Mouse (Mus musculus): ENCODE data around the gene Slc44a1.

The Slc44a1 gene

DNA sequence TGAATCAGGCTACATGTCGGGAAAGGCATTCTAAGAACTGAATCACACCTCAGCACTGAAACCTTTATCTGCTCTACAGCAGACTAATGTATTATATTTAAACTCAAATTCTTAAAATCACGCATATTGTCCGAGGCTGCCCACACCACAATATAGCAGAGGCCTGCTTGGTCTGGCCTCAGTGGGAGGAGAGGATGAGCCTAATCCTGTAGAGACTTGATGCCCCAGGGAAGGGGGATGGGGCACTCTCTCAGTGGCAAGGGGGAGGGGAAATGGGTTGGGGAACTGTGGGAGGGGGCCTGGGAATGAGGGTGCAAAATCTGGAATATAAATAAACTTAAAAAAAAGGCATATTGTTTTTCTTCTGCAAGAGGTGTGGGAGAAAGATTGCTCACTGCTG, 177.8 kb downstream of the Slc44a1 start:
- DNase-seq (ENCODE audit: low spot score) = no peak

DNA sequence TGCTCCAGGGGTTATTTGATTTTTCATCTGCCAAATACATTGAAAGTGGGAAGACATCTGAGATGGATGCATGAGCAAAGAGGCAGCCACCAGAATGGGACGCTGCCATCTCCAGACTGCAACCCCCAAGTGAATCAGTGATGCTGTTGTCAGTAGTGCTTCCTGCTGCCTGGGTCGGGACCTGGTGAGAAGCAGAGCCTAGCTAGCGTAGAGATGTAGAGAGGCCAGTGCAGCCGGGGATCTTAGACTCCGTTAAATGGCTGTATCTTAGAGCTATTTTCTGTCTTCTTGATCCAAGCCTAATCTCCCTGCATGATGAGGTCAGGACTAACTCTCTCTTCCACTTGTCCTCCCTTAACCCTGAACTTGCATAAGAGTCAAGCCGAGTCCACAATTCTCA, 179.9 kb downstream of the Slc44a1 start:
- no peak for DNase-seq (ENCODE audit: low spot score)

DNA sequence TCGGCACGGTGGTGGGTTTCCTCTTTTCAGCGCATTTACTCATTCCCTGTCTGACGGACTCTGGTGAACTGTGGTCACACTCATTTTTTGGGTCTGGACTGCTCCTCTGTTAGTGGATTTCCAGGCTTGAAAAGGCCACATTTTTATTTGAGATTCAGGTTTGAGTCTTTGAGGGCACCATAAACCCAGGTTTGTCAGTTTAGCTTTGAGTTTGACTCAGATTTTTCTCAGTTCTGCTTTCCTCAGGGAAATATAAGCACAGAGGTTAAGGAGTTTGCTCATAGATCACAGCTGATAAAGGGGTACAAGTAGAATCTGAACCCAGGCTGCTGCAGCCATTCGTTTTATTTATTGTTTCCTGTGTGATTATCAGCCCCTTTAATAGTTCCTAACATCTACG, 180.9 kb downstream of the Slc44a1 start:
- no peak for DNase-seq (ENCODE audit: low spot score)

DNA sequence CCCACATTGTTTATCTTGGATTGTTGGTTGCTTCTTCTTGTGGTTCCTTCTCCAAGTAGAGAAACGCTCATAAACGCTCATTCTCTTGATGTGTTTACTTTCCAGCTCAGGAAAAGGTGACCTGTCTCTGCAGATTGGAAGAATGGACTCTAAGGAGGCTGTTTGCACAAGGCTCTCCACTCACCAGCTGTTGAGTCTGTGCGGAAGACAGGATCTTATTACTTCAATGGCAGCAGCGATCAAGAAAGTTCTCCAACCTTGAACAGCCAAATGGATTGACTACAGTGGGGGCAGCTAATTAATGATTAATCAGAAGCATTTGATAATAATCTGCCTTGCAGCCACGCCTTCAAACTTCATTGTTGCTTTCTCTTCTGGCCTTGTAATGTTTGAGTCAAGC, 181.3 kb downstream of the Slc44a1 start:
- no peak for DNase-seq (ENCODE audit: low spot score)

DNA sequence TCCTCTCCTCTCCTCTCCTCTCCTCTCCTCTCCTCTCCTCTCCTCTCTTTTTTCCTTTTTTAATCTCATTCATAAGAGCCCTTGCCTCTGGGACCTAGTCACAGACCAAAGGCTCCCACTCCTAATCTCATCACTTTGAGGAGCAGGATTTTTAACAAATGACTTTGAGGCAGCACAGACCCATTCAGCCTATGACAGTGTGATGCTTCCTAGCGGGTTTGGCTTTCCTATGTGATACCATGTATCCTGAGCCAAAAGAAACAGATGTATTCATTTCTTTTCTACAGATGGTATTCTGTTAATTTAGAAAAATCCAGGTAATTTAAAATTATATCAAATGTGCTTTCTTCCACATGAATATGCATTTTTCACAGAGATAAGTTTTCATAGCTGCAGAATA, 183.5 kb downstream of the Slc44a1 start:
- DNase-seq (ENCODE audit: low spot score) = no peak

DNA sequence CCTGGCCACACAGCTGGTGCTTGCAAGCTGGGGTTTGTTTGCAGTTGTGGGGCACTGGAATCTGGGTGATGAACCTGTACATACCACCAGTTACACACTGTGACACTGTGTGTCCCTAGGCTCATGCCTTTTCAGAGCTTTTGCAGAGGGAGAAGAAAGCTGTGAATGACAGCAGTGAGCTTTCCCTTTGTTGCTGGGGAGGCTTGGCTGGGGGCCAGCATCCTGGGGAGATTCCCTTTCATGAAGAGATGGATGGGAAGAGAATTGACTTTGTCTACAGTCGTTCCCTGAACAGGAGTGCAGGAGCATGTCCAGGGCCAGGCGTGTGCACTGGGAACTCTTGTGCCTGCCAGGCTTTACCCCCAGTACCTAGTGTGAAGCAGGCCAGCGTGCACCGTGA, 184.6 kb downstream of the Slc44a1 start:
- DNase-seq (ENCODE audit: low spot score) = peak; percentile 9

DNA sequence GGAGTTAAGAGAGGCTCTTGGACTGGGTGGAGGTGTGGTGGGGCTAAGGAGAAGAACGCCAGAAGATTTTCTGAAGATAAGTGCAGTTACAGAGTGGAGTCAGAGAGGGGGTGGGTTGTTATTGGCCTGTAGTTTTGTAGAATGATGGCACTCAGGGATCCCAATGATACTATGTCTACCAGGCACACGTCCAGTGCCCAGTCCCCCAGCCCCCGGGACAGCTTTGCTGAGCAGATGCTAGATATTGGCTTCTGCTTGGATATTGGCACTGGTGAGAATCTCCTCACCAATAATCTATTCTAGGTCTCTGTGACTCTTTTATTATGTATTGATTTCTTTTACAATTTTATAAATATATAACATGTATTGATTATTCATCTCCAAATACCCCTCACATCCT, 185.1 kb downstream of the Slc44a1 start:
- DNase-seq (ENCODE audit: low spot score) = no peak

DNA sequence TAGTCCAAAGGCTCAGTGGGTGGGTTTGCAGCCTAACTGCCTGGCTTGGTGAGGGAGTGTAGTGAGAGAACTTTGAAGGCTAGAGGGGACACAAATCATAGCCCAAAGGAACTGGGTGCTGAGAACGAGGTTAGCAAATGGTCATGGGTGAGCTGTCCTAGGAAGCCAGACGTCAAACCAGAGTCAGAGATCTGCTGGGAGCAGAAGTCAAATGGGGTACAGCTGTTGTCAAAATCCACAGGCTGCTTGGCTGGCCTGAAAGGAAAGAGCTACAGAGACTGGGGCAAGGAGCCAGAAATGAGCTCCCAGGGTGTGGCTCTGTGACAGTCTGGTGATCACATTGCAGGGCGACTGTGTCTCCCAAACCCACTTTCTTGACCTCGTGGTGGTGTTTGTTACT, 188.7 kb downstream of the Slc44a1 start:
- DNase-seq (ENCODE audit: low spot score) = no peak

DNA sequence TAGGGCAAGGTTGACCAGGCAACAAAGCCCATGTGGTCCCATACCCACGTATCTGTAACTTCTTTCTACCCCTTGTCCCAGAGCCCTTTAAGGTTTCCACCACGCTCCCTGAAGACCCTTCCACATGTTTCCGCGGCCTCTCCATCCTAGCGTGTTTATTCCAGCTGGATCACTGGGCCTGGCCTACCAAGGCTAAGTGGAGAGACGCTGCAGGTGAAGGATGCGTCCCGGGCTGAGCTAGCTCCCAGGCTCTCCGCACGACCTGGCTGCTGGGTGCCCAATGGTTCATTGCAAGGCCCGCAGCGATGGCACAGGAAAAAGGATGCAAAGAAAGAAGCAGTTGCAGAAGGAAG, 190.7 kb downstream of the Slc44a1 start:
- DNase-seq (ENCODE audit: low spot score) = no peak

DNA sequence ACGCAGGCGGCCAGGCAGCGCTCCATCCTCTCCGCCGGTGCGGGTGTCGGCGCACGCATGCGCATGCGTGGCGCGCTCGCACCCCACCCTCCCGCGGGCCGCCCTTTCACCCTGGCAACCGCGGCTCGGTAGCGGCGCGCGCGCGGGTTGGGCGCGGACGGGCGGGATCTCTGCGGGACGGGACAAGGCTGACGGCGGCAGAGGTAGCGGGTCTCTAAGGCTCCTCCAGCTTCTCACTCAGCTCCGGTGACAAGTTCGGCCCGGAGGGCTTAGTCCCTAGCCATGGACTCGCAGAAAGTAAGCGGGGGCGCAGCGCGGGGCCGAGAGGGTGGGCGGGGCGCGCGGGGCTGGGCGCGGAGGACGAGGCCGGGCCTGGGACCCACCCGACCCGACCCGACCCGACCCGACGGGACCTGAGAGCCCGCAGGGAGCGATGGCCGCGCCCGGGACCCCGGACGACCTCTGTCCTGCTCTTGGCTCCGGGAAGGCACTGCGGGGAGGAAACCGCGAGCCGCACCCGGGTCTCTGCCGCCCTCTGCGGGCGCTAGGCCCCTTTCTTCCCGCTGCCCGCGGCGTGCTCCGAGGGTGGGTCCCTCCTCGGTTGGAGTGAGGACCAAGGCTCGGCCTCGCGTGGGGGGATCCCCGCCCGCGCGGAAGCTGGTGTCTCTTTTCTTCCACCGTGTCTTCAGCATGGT, 191.2 kb downstream of the Slc44a1 start, which contains the start of gene Fsd1l:
Gene Fsd1l (plus strand): TSS at position 156 of the 695 bp plus-strand sequence.
- DNase-seq (ENCODE audit: low spot score) = peak; percentile 82

DNA sequence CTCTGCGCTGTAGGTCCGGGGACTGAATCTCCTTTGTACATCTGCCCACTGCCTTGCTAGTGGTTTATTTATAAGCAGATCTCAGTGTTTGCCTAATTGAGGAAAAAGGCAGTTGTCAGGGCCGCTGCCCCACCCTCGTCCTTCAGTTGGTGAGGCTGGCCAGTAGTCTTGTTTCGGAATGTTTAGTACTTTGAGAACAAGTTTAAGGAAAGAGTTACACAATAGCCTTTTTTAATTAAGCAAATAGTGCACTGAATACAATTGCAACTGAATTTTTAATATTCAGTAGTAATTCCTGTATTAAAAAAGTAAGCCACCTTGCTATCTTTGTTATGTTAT, 191.8 kb downstream of the Slc44a1 start:
- DNase-seq (ENCODE audit: low spot score) = no peak

DNA sequence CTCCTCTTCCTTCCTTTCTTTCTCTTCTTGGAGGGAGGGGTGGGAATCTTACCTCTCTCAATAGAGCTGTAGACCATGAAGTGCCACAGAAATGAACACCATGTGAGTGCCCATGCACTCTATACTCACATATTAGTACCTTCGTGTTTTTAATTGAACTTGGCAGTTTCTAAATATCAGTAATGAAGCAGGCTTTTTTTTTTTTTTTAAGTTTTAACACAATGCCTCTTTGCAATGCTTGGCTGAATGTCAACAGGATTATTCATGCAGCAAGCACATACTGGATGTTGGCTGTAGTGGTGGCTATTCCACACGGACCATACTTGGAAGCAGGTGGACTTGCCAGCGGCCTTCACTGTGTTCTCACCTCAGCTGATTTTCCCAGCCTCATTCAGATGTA, 195.1 kb downstream of the Slc44a1 start:
- no peak for DNase-seq (ENCODE audit: low spot score)

DNA sequence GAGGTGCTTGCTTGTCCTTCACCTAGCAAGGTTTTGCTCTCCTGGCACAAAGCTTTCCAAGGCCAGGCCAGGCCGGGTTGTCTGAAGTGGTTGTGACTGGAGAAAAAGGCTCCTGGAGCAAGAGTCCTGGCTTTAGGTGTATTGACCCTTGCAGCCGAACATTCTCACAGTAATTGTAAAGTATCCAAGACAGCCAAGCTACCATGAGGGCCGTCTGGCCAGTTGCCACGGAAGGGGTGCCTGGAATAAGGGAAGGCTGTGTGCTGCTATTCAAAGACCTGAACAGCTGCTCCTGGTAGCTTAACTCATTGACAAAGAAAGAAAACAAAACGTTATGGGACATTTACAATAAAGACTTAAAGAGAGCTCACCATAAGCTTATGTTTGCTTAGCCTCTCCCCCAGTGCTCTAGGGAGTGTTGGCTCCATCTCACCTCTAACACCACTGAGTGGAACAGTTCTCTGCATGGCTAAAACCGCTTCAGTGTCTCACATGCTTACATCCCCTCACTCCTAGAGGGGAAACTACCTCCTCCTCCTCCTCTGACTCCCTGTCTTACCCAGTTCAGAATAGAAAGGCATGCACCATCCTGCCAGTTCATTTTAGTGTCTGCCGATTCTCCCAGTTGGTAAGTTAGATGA, 197.2 kb downstream of the Slc44a1 start:
- no peak for DNase-seq (ENCODE audit: low spot score)

DNA sequence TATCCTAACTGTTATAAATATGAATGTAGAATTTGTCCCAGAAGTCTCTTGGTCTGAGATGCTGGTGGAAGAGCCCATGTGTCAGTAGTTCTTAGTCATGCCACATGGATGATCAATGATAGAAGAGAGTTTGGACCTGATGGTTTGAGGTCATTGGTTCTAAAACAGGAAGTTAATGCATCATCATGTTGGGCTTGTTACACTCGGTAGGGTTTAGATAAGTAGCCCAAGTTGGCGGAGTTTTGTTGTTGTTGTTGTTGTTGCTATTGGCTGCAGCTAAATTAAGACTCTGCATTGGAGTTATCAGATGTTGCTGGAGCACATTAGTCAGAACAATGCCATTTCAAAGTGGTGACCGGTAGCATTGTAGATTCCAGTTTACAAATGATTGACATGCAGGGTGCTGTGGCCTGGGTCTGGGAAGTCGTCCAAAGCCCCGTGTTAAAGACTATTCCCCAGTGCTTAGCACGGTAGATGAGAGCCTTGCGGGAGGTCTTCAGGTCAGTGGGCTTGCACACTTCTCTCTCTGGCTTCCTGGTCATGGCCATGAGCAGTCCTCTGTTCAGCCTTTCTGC, 198.4 kb downstream of the Slc44a1 start:
- no peak for DNase-seq (ENCODE audit: low spot score)

DNA sequence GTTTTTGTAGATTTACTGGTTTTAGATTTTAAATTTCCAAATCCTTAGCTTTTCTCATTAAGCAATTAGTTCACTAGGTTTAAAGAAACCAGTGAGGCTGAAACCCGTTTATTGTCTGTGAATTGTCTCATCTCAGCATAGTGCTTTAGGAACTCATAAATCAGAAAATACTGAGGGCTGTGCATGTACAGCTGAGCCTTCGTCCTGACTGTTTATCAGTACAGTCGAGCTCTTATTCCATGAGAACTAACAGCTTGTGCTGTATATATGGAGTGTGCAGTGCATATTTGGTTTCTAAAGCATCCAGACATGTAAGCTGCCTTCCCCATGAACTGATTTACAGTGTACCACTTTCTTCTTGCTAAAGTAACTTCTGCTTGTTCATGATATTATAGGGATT, 217.8 kb downstream of the Slc44a1 start:
- DNase-seq (ENCODE audit: low spot score) = no peak

DNA sequence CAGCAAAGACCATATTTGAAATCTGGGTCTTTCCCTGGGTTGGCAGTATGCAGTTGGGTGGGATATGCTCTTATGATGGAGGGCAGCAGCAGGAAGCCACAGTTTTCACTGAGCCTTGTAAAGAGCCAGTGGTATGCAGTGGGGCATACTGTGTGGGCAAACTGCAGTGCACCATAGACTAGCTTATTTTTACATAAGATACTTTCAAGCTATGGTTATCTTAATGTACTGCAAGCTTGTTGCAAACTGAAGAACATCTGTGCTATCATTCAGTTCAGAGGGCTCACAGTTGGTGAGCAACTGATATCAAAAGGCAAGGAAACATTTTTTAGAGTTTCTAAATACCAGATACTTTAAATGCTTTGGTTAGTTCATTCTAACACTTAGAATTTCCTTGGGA, 220.5 kb downstream of the Slc44a1 start:
- DNase-seq (ENCODE audit: low spot score) = no peak

Measured in ovary, postnatal 36 days (tissue).